In the genomic region with DNA sequence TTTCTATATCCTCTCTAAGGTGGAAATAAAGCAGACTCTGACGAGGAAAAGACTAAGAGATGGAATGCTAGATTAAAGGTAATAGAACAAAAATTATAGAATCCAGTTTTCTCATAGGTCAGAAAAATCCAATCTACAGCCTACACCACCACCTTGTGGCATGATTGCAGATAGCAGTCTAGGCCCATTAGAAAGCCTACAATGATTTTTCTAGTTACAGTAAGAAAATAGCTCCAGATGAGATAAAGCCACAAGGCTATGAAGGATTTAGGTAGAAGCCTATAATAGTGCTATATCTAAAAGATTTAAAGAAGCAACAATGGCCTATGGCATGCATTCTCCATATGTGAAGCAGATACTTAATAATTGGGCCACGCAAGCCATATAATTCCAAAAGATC, we compare ENCODE assay signal across 9 mouse cellular contexts. TPM values are rescaled to one million over a fixed set of nuclear protein-coding genes. Genes with fewer than 3 reads are reported as not detected.
A peak's percentile ranks its signal among the peaks of the same experiment; 100 is the strongest.
DNase-seq lines count a peak whose midpoint lies in the region; ATAC-seq and TF ChIP-seq lines count a peak whose summit lies in the region.
"Had no signal": no experiment of that assay in that cellular context is flagged by ENCODE, and none has a peak within 500 bp of the region (broad histone marks: within the 10 kb centered on the region; RNA-seq: fewer than 3 reads in every experiment).

No protein-coding gene starts in this region.

- TF ChIP-seq POLR2A in lung, adult 2 months (IDR thresholded peaks at IDR 0.05; ENCODE audit: borderline replicate concordance, extremely low read depth, low read depth, low read length) = no peak

- H3K27ac ChIP-seq in limb, embryonic 10.5 days = no peak overlapping the region

- no peak for ATAC-seq in cerebellum, adult (ENCODE audit: insufficient number of reproducible peaks, low FRiP score, low TSS enrichment)

- peaks cover 3% of the 10 kb centered on the region for H3K4me1 ChIP-seq in lung, adult 2 months (ENCODE audit: control insufficient read depth, insufficient read depth, low read length)
- H3K4me1 ChIP-seq in limb, embryonic 10.5 days = no peaks in the 10 kb centered on the region
- H3K4me1 ChIP-seq: megakaryocyte, embryonic 14.5 days had no signal

- DNase-seq in cerebellum, adult 18-20 months = peak; percentile 35 to 50
- DNase-seq in lung, adult 2 months = no peak
- no peak for DNase-seq in lung, postnatal 25 days (ENCODE audit: low spot score)
- DNase-seq in c-Kit-negative CD71-positive TER-119-positive erythroid progenitor cells, embryonic 14.5 days (ENCODE audit: low read depth, low spot score) = peak; percentile 4
- peak; percentile 47 to 75 for DNase-seq in frontal cortex, postnatal 36 days (ENCODE audit: low spot score in 2 of 2)
- DNase-seq in limb, embryonic 10.5 days (ENCODE audit: low spot score) = peak; percentile 35
- DNase-seq in right cerebral cortex, postnatal 14 days = peak; percentile 58

- H3K27me3 ChIP-seq in limb, embryonic 10.5 days (ENCODE audit: low read depth, poor library complexity, severe bottlenecking) = no peaks in the 10 kb centered on the region

- WGBS in lung, adult 2 months = 56% methylated on average over 2 of the region's 2 CpGs
- WGBS in limb, embryonic 10.5 days = 64% methylated on average over 2 of the region's 2 CpGs

- no peaks in the 10 kb centered on the region for H3K36me3 ChIP-seq in limb, embryonic 10.5 days

- peak; percentile 29; the same call in 1 of the 2 replicates for TF ChIP-seq CTCF in lung, adult 2 months (IDR thresholded peaks at IDR 0.05; ENCODE audit: insufficient read depth, low read length)

- no peak overlapping the region for H3K4me3 ChIP-seq in lung, adult 2 months (replicated peaks; ENCODE audit: extremely low read depth, low read depth, low read length)
- H3K4me3 ChIP-seq in limb, embryonic 10.5 days = no peak overlapping the region
- H3K4me3 ChIP-seq: megakaryocyte, embryonic 14.5 days had no signal

- H3K9me3 ChIP-seq in limb, embryonic 10.5 days (replicated peaks) = no peaks in the 10 kb centered on the region

RNA-seq across cellular contexts. Expression of a gene that starts 13.6 kb away (rescaled TPM):
- not detected in 2 replicates for polyA plus RNA-seq in lung, adult 2 months (2012; rRNA removed)
- polyA plus RNA-seq in limb, embryonic 10.5 days (2016; fragmentation: Nextera tagmentation; extraction: Ambion mirVana) = not detected in 2 replicates

Comparison
In these comparisons a context has a peak if more than half of its experiments do, and no peak if none do; other contexts are left out.
1. DNase-seq: peak in cerebellum, adult 18-20 months (2 of 2), c-Kit-negative CD71-positive TER-119-positive erythroid progenitor cells, embryonic 14.5 days (single experiment), frontal cortex, postnatal 36 days (2 of 2), limb, embryonic 10.5 days (single experiment) and right cerebral cortex, postnatal 14 days (single experiment); none in lung, adult 2 months (single experiment) and lung, postnatal 25 days (single experiment).